Mouse (Mus musculus): ENCODE measurements around the gene 1700017D01Rik. TPM values are rescaled to one million over a fixed set of nuclear protein-coding genes. Genes with fewer than 3 reads are reported as not detected.
"Not testable (repeated sequence)": the region's sequence is repeated elsewhere in the genome, so short reads cannot be mapped to it uniquely, and the experiment has no call there.

Gene 1700017D01Rik
- not detected in 2 replicates for total RNA-seq (2012; rRNA removed)

DNA sequence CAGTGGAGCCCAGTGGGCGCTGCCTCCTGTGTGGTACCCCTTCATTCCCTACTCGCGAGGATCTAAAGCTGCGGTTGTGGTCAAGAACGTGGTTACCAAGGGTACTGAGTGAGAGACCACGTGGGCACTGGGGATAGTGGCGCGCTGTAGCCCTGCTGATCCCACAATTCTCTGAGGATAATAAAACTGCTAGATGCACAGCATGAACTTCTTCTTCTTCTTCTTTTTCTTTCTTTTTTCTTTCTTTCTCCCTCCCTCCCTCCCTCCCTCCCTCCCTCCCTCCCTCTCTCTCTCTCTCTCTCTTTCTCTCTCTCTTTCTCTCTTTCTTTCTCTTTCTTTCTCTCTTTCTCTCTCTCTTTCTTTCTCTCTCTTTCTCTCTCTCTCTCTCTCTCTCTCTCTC is at the start of gene 1700017D01Rik:
1700017D01Rik (minus strand) TSS at position 101 of the 400 bp plus-strand sequence.
- H3K4me1 ChIP-seq (ENCODE audit: control insufficient read depth in 2 of 2, insufficient read depth in 2 of 2, low read length in 2 of 2, poor library complexity in 1 of 2); H3K9ac ChIP-seq (ENCODE audit: insufficient read depth, low read depth, low read length, poor library complexity, severe bottlenecking); in situ Hi-C loops (cut with MboI; ENCODE audit: low sequenced_read_pairs in 2 of 2, unreplicated experiment in 2 of 2); H3K9me3 ChIP-seq (ENCODE audit: control insufficient read depth, insufficient read depth, low read depth, low read length); H3K36me3 ChIP-seq (ENCODE audit: control insufficient read depth, insufficient read depth, low read length, poor library complexity, severe bottlenecking); H3K4me3 ChIP-seq (ENCODE audit: insufficient read depth in 1 of 2, low read depth in 1 of 2, low read length in 2 of 2, poor library complexity in 1 of 2, severe bottlenecking in 1 of 2); H3K27ac ChIP-seq (ENCODE audit: insufficient read depth, low read depth, low read length, poor library complexity, severe bottlenecking); DNase-seq (ENCODE audit: low read depth, low spot score): not testable (repeated sequence)

DNA sequence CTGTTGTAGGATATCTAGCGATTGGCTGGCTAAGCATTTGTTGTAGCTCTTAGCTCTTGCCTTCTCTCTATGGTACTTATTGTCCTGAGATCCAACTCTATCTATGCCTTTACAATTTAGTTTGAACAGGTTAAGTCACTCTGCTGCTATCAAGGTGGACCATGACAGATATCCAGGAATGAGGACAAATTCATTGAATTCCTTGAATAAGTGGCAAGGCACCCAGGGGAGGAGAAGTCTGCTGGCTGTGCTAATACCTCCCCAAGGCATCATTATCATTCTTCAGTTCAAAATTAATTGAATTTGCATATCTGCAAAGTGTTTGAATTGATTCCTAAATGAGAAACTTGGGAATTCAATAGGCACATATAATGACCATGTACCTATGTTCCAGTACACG is 46.8 kb upstream of the 1700017D01Rik start:
- H3K4me1 ChIP-seq (ENCODE audit: control insufficient read depth in 2 of 2, insufficient read depth in 2 of 2, low read length in 2 of 2, poor library complexity in 1 of 2): no peaks in the 10 kb centered on the region
- in situ Hi-C loops (cut with MboI; ENCODE audit: low sequenced_read_pairs in 2 of 2, unreplicated experiment in 2 of 2): no loop called here
- H3K9me3 ChIP-seq (ENCODE audit: control insufficient read depth, insufficient read depth, low read depth, low read length): no peaks in the 10 kb centered on the region
- TF ChIP-seq CHD2 (IDR thresholded peaks at IDR 0.05; ENCODE audit: low read depth, low read length) (no peak), MAFK (IDR thresholded peaks at IDR 0.05; ENCODE audit: insufficient read depth, low read depth, low read length) (no peak), ZNF384 (IDR thresholded peaks at IDR 0.05; ENCODE audit: low read depth, low read length) (no peak), HCFC1 (IDR thresholded peaks at IDR 0.05; ENCODE audit: borderline replicate concordance, insufficient read depth, low read length) (no peak)
- DNase-seq (ENCODE audit: low read depth, low spot score): no peak
- H3K4me3 ChIP-seq (ENCODE audit: insufficient read depth in 1 of 2, low read depth in 1 of 2, low read length in 2 of 2, poor library complexity in 1 of 2, severe bottlenecking in 1 of 2): no peak overlapping the region
- H3K36me3 ChIP-seq (ENCODE audit: control insufficient read depth, insufficient read depth, low read length, poor library complexity, severe bottlenecking): no peaks in the 10 kb centered on the region
- H3K9ac ChIP-seq (ENCODE audit: insufficient read depth, low read depth, low read length, poor library complexity, severe bottlenecking): no peak overlapping the region
- no peak overlapping the region for H3K27ac ChIP-seq (ENCODE audit: insufficient read depth, low read depth, low read length, poor library complexity, severe bottlenecking)

- Histone ChIP-seq H3K4me3 (ENCODE audit: insufficient read depth in 1 of 2, low read depth in 1 of 2, low read length in 2 of 2, poor library complexity in 1 of 2, severe bottlenecking in 1 of 2) (no peak within 1 kb of the TSS), H3K27ac (ENCODE audit: insufficient read depth, low read depth, low read length, poor library complexity, severe bottlenecking) (no peak within 1 kb of the TSS), H3K4me1 (ENCODE audit: control insufficient read depth in 2 of 2, insufficient read depth in 2 of 2, low read length in 2 of 2, poor library complexity in 1 of 2) (no peaks in the 10 kb centered on the region), H3K9ac (ENCODE audit: insufficient read depth, low read depth, low read length, poor library complexity, severe bottlenecking) (no peak within 1 kb of the TSS), H3K9me3 (ENCODE audit: control insufficient read depth, insufficient read depth, low read depth, low read length) (no peaks in the 10 kb centered on the region), H3K36me3 (ENCODE audit: control insufficient read depth, insufficient read depth, low read length, poor library complexity, severe bottlenecking) (no peaks in the 10 kb centered on the region)
- DNase-seq (ENCODE audit: low read depth, low spot score): peak; percentile 27
- peak; percentile 43; the same call in 1 of the 2 replicates for TF ChIP-seq ZC3H11A (IDR thresholded peaks at IDR 0.05; ENCODE audit: borderline replicate concordance, low read depth, low read length)
- no peak for TF ChIP-seq CHD2 (IDR thresholded peaks at IDR 0.05; ENCODE audit: low read depth, low read length)
- in situ Hi-C loops (cut with MboI; ENCODE audit: low sequenced_read_pairs in 2 of 2, unreplicated experiment in 2 of 2): no loop called here
Observed at GRCm38 (mm10) chr19:11165172-11165571, 34.5 kb upstream of the 1700017D01Rik start, which contains the start of gene 1700025F22Rik. TSS of gene 1700025F22Rik (minus strand) at chr19:11165320.

DNA sequence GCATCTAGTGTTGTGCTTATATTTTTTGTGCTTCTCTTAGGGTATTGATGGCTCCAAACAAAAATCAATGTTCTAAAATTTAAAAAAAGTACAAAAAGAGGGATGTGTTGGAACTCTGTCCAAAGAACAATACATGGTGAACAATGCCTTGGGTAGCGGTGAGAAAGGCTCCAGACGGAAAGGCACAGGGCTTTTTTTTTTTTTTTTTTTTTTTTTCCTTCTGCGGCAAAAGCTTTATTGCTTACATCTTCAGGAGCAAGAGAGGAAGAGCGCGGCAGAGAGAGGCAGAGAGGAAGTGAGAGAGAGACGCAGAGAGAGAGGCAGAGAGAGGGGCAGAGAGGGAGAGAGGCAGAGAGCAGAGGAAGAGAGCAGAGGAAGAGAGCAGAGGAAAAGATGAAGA is 27.2 kb upstream of the 1700017D01Rik start:
- H3K27ac ChIP-seq (ENCODE audit: insufficient read depth, low read depth, low read length, poor library complexity, severe bottlenecking); DNase-seq (ENCODE audit: low read depth, low spot score); H3K9ac ChIP-seq (ENCODE audit: insufficient read depth, low read depth, low read length, poor library complexity, severe bottlenecking); H3K4me1 ChIP-seq (ENCODE audit: control insufficient read depth in 2 of 2, insufficient read depth in 2 of 2, low read length in 2 of 2, poor library complexity in 1 of 2); H3K36me3 ChIP-seq (ENCODE audit: control insufficient read depth, insufficient read depth, low read length, poor library complexity, severe bottlenecking); H3K4me3 ChIP-seq (ENCODE audit: insufficient read depth in 1 of 2, low read depth in 1 of 2, low read length in 2 of 2, poor library complexity in 1 of 2, severe bottlenecking in 1 of 2); H3K9me3 ChIP-seq (ENCODE audit: control insufficient read depth, insufficient read depth, low read depth, low read length); in situ Hi-C loops (cut with MboI; ENCODE audit: low sequenced_read_pairs in 2 of 2, unreplicated experiment in 2 of 2): not testable (repeated sequence)
- TF ChIP-seq ZNF384 (IDR thresholded peaks at IDR 0.05; ENCODE audit: low read depth, low read length): peak; percentile 84; the same call in 1 of the 2 replicates

DNA sequence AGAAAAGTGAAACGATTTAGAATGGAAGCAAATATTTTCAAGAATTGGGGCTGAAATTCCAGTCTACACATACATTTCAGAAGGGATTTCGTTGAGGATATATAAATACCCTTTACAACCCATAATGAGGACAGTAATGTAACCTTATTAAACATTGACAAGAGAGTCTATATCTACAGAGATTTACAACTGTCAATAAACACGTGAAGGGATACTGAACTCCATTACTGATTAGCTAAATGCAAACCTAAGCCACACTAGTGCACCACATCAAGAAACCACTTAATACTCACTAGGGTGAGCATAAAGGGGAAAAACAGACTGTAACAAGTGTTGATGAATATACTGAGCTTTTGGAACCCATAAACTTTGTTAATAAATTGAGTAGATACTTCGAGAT is 4.7 kb upstream of the 1700017D01Rik start:
- no peak overlapping the region for H3K27ac ChIP-seq (ENCODE audit: insufficient read depth, low read depth, low read length, poor library complexity, severe bottlenecking)
- in situ Hi-C loops (cut with MboI; ENCODE audit: low sequenced_read_pairs in 2 of 2, unreplicated experiment in 2 of 2): no loop called here
- no peaks in the 10 kb centered on the region for H3K9me3 ChIP-seq (ENCODE audit: control insufficient read depth, insufficient read depth, low read depth, low read length)
- no peak overlapping the region for H3K4me3 ChIP-seq (ENCODE audit: insufficient read depth in 1 of 2, low read depth in 1 of 2, low read length in 2 of 2, poor library complexity in 1 of 2, severe bottlenecking in 1 of 2)
- no peaks in the 10 kb centered on the region for H3K4me1 ChIP-seq (ENCODE audit: control insufficient read depth in 2 of 2, insufficient read depth in 2 of 2, low read length in 2 of 2, poor library complexity in 1 of 2)
- DNase-seq (ENCODE audit: low read depth, low spot score): no peak
- no peak for TF ChIP-seq HCFC1 (IDR thresholded peaks at IDR 0.05; ENCODE audit: borderline replicate concordance, insufficient read depth, low read length)
- TF ChIP-seq ZNF384 (IDR thresholded peaks at IDR 0.05; ENCODE audit: low read depth, low read length): no peak
- TF ChIP-seq MAFK (IDR thresholded peaks at IDR 0.05; ENCODE audit: insufficient read depth, low read depth, low read length): no peak
- TF ChIP-seq CHD2 (IDR thresholded peaks at IDR 0.05; ENCODE audit: low read depth, low read length): no peak
- no peak for TF ChIP-seq ZC3H11A (IDR thresholded peaks at IDR 0.05; ENCODE audit: borderline replicate concordance, low read depth, low read length)
- H3K9ac ChIP-seq (ENCODE audit: insufficient read depth, low read depth, low read length, poor library complexity, severe bottlenecking): no peak overlapping the region
- no peaks in the 10 kb centered on the region for H3K36me3 ChIP-seq (ENCODE audit: control insufficient read depth, insufficient read depth, low read length, poor library complexity, severe bottlenecking)

Measured in ES-E14 (cell line).